Mouse (Mus musculus) forebrain, embryonic 13.5 days (tissue): ENCODE results near the gene Npas3. TPM values are rescaled to one million over a fixed set of nuclear protein-coding genes. Genes with fewer than 3 reads are reported as not detected.

ENCODE experiments used
- ATAC-seq: fragments of 200-750 bp; cut with Nextera tagmentation; 2 replicates; pipeline ENCODE4 v1.8.0; 2017
- H3K27ac ChIP-seq: fragments of 300-500 bp; sonication (generic); 2 replicates; pipeline ENCODE4 v1.5.1; 2015; ENCODE audit warnings: inconsistent platforms, mild to moderate bottlenecking, moderate library complexity
- H3K27me3 ChIP-seq: fragments of 300-500 bp; sonication (generic); 2 replicates; pipeline ENCODE4 v1.6.1; 2015; ENCODE audit warnings: mild to moderate bottlenecking, inconsistent platforms
- H3K36me3 ChIP-seq: fragments of 300-500 bp; sonication (generic); 2 replicates; pipeline ENCODE4 v1.6.1; 2015; ENCODE audit warnings: mild to moderate bottlenecking, inconsistent platforms; ENCODE audit not compliant: poor library complexity, severe bottlenecking
- H3K4me1 ChIP-seq: fragments of 300-500 bp; sonication (generic); 2 replicates; pipeline ENCODE4 v1.6.1; 2015; ENCODE audit warnings: inconsistent platforms
- H3K4me2 ChIP-seq: fragments of 300-500 bp; sonication (generic); 2 replicates; pipeline ENCODE4 v1.6.1; 2015; ENCODE audit warnings: inconsistent platforms, mild to moderate bottlenecking, moderate library complexity
- H3K4me3 ChIP-seq: fragments of 300-500 bp; sonication (generic); 2 replicates; pipeline ENCODE4 v1.5.1; 2015; ENCODE audit warnings: mild to moderate bottlenecking, inconsistent platforms
- H3K9ac ChIP-seq: fragments of 300-500 bp; sonication (generic); 2 replicates; pipeline ENCODE4 v1.6.1; 2015; ENCODE audit warnings: mild to moderate bottlenecking, inconsistent platforms
- H3K9me3 ChIP-seq: fragments of 300-500 bp; sonication (generic); replicated peaks from 2 replicates; pipeline ENCODE4 v1.6.1; 2016; ENCODE audit warnings: inconsistent platforms
- WGBS: fragments of 180-500 bp; shearing (Covaris S2); methylation state at CpG from one replicate; pipeline ENCODE4 v1.1.7; 2015; 5-methylcytosine and 5-hydroxymethylcytosine counted together
- polyA plus RNA-seq: library from polyadenylated mRNA; unstranded; fragments of >200 nt; fragmentation: Nextera tagmentation; extraction: Ambion mirVana; gene quantifications from 2 replicates; pipeline ENCODE4 v1.2.1, GENCODE M21; 2015

Npas3 gene
- polyA plus RNA-seq, 1 experiment from 2014 or later, result 16.8 TPM

- H3K27ac ChIP-seq, result no peak overlapping the region
- WGBS, result 87% methylated on average over 3 of the region's 3 CpGs
- no peaks in the 10 kb centered on the region for H3K36me3 ChIP-seq
- no peaks in the 10 kb centered on the region for H3K27me3 ChIP-seq
- 0 out of 2 replicates have a peak, but pooled peaks cover 2% of the 10 kb centered on the region for H3K4me1 ChIP-seq
- H3K9me3 ChIP-seq, result no peaks in the 10 kb centered on the region
- H3K9ac ChIP-seq, result no peak overlapping the region
- H3K4me2 ChIP-seq, result no peak overlapping the region
- ATAC-seq, result no peak
- no peak overlapping the region for H3K4me3 ChIP-seq
These were observed 857.5 kb downstream of the Npas3 start for GRCm38 (mm10) chr12:54105946-54106345.

- Histone ChIP-seq H3K4me1 (0 out of 2 replicates have a peak, but pooled peaks cover 3% of the 10 kb centered on the region), H3K9ac (no peak overlapping the region), H3K27me3 (no peaks in the 10 kb centered on the region), H3K36me3 (no peaks in the 10 kb centered on the region), H3K4me3 (no peak overlapping the region), H3K4me2 (no peak overlapping the region), H3K9me3 (no peaks in the 10 kb centered on the region), H3K27ac (no peak overlapping the region)
- 40% methylated on average over 2 of the region's 2 CpGs for WGBS
- no peak for ATAC-seq
These were observed 861.9 kb downstream of the Npas3 start for GRCm38 (mm10) chr12:54110342-54110741.

- Histone ChIP-seq H3K27ac (no peak overlapping the region), H3K4me1 (0 out of 2 replicates have a peak, but pooled peaks cover 3% of the 10 kb centered on the region), H3K9me3 (no peaks in the 10 kb centered on the region), H3K36me3 (no peaks in the 10 kb centered on the region), H3K27me3 (no peaks in the 10 kb centered on the region), H3K4me3 (no peak overlapping the region), H3K9ac (no peak overlapping the region), H3K4me2 (no peak overlapping the region)
- 28% methylated on average over 3 of the region's 3 CpGs for WGBS
- ATAC-seq, result no peak
These were observed 862.5 kb downstream of the Npas3 start for GRCm38 (mm10) chr12:54110930-54111329.

GRCm38 (mm10) chr12:54120386-54120785 lies 871.9 kb downstream of the Npas3 start:
- no peaks in the 10 kb centered on the region for H3K36me3 ChIP-seq
- no peaks in the 10 kb centered on the region for H3K27me3 ChIP-seq
- no peak for ATAC-seq
- H3K27ac ChIP-seq, result no peak overlapping the region
- H3K4me2 ChIP-seq, result no peak overlapping the region
- H3K4me3 ChIP-seq, result no peak overlapping the region
- no peak overlapping the region for H3K9ac ChIP-seq
- H3K9me3 ChIP-seq, result no peaks in the 10 kb centered on the region
- WGBS, result 69% methylated on average over 1 of the region's 1 CpGs
- peaks cover 10% of the 10 kb centered on the region for H3K4me1 ChIP-seq

- H3K36me3 ChIP-seq, result no peaks in the 10 kb centered on the region
- no peak overlapping the region for H3K4me2 ChIP-seq
- peaks cover 10% of the 10 kb centered on the region for H3K4me1 ChIP-seq
- H3K4me3 ChIP-seq, result no peak overlapping the region
- WGBS, result 60% methylated on average over 3 of the region's 3 CpGs
- no peak for ATAC-seq
- no peaks in the 10 kb centered on the region for H3K9me3 ChIP-seq
- no peak overlapping the region for H3K9ac ChIP-seq
- H3K27me3 ChIP-seq, result no peaks in the 10 kb centered on the region
- H3K27ac ChIP-seq, result no peak overlapping the region
These were observed 872.8 kb downstream of the Npas3 start for GRCm38 (mm10) chr12:54121286-54121685.
